Mouse (Mus musculus): Measurements from ENCODE around the gene Ank2. TPM values are rescaled to one million over a fixed set of nuclear protein-coding genes. Genes with fewer than 3 reads are reported as not detected.

Gene Ank2
- polyA plus RNA-seq, 1 experiment, result 0.75 TPM

DNA sequence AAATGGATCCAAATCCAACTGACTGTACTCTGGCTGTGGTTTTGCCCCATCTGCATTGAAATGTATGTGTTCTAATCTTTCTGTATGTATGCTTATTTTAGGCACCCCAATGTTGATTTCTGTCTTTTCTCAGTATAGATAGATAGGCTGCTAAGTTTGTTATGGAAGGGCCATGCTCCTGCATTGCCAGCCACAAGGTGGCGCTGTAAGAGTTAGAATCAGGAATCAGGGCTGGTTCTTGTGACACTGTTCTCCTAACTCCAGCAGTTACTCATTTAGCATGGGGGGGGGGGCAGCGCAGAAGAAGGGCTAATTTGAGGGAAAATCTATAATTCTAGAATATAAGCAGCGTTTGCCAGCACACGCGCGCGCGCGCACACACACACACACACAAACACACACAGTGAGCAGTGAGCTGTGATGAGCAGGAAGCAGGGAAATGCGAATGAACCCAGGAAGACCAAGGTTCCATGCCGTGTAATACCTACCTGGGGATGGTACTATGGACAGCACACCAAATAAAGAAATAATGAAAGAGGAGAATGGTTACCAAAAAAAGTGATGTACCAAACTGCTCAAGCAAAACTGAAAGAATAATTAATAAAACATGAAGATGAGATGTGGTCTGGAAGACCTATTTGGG is 520.3 kb downstream of the Ank2 start:
- no peaks in the 10 kb centered on the region for H3K4me1 ChIP-seq (ENCODE audit: control insufficient read depth, insufficient read depth, low read length)
- no peak overlapping the region for H3K4me3 ChIP-seq (ENCODE audit: insufficient read depth, low read length)
- TF ChIP-seq CTCF (IDR thresholded peaks at IDR 0.05; ENCODE audit: low read depth, low read length), result peak; percentile 54
- no peak for TF ChIP-seq POLR2A (IDR thresholded peaks at IDR 0.05; ENCODE audit: borderline replicate concordance, low read depth, low read length)
- no peak overlapping the region for H3K27ac ChIP-seq (ENCODE audit: insufficient read depth, low read depth, low read length)

DNA sequence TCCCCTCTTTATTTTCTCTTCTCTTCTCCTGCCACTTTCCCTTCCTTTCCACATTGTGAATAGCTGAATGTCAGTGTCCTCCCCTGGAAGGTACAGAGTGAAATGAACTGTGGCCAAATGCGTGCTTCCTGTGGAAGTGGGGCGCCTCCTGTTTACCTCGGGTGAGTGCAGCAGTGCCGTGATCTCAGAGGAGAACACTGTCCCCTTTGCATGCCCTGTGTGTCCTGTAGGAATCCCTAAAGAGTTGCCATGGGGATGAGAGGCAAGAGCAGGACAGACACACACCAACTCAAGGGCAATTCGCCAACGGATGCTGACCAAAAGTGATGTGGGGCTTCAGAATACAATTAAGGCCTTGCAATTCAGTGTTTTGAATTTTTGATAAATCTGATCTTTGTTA is 521.8 kb downstream of the Ank2 start:
- H3K4me3 ChIP-seq (ENCODE audit: insufficient read depth, low read length), result no peak overlapping the region
- no peaks in the 10 kb centered on the region for H3K4me1 ChIP-seq (ENCODE audit: control insufficient read depth, insufficient read depth, low read length)
- H3K27ac ChIP-seq (ENCODE audit: insufficient read depth, low read depth, low read length), result no peak overlapping the region
- TF ChIP-seq CTCF (IDR thresholded peaks at IDR 0.05; ENCODE audit: low read depth, low read length) (no peak), POLR2A (IDR thresholded peaks at IDR 0.05; ENCODE audit: borderline replicate concordance, low read depth, low read length) (no peak)

DNA sequence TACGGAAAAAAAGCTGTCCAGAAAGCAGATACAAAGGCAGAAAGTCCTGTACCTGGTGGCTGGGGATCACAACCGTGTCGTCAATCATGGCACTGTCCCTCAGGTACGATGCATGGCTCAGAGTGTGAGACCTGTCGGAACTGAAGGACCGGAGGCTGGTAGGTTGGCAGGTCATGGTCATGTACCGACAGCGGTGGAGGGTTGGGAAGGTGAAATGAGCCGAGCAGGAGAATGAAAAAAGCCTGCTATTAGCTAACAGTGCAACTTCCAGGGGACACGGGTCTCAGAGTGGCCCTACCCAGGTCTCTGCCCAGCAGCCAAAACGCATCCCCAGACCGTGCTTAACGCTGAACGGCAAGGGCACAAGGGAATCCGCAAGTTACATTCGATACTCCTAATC is 522.4 kb downstream of the Ank2 start:
- no peak for TF ChIP-seq CTCF (IDR thresholded peaks at IDR 0.05; ENCODE audit: low read depth, low read length)
- TF ChIP-seq POLR2A (IDR thresholded peaks at IDR 0.05; ENCODE audit: borderline replicate concordance, low read depth, low read length), result no peak
- H3K4me1 ChIP-seq (ENCODE audit: control insufficient read depth, insufficient read depth, low read length), result no peaks in the 10 kb centered on the region
- H3K4me3 ChIP-seq (ENCODE audit: insufficient read depth, low read length), result no peak overlapping the region
- no peak overlapping the region for H3K27ac ChIP-seq (ENCODE audit: insufficient read depth, low read depth, low read length)

DNA sequence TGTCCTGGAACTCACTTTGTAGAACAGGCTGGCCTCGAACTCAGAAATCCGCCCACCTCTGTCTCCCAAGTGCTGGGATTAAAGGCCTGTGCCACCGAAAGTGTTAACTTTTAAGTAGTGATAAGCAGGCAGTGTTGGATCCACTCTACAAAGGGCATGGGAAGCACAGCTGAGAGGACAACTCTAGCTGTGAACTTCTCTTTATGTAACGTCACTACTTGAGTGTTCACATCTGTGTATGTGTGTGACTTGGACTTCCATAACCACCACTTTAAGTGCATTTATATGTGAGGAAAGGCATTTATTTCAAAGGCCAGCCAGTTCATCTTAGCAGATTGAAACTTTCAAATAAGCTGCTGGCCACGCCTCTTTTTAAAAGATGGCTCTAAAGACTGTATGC is 523.7 kb downstream of the Ank2 start:
- H3K27ac ChIP-seq (ENCODE audit: insufficient read depth, low read depth, low read length), result no peak overlapping the region
- 0 out of 2 replicates have a peak, but pooled peaks cover 2% of the 10 kb centered on the region for H3K4me1 ChIP-seq (ENCODE audit: control insufficient read depth, insufficient read depth, low read length)
- no peak overlapping the region for H3K4me3 ChIP-seq (ENCODE audit: insufficient read depth, low read length)
- TF ChIP-seq POLR2A (IDR thresholded peaks at IDR 0.05; ENCODE audit: borderline replicate concordance, low read depth, low read length), result no peak
- no peak for TF ChIP-seq CTCF (IDR thresholded peaks at IDR 0.05; ENCODE audit: low read depth, low read length)

DNA sequence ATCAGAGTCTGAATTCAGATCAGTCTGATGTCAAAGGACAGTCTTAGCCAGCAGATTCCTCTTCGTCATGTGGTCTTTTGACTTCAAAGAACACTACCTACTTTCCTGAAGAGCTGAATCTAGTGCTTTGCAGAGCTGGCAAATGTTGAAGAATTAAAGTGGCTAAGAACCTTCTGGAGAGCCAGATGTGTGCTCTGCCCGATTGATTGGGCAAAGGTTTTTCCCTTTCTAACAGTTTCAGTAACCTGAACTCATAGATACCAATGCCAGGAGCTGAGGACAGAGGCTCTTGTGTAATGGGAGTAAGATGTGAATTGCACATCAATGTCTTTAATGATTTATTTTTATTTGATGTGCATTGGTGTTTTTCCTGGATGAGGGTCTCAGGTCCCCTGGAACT is 525.6 kb downstream of the Ank2 start:
- no peak overlapping the region for H3K27ac ChIP-seq (ENCODE audit: insufficient read depth, low read depth, low read length)
- TF ChIP-seq POLR2A (IDR thresholded peaks at IDR 0.05; ENCODE audit: borderline replicate concordance, low read depth, low read length) (no peak), CTCF (IDR thresholded peaks at IDR 0.05; ENCODE audit: low read depth, low read length) (no peak)

DNA sequence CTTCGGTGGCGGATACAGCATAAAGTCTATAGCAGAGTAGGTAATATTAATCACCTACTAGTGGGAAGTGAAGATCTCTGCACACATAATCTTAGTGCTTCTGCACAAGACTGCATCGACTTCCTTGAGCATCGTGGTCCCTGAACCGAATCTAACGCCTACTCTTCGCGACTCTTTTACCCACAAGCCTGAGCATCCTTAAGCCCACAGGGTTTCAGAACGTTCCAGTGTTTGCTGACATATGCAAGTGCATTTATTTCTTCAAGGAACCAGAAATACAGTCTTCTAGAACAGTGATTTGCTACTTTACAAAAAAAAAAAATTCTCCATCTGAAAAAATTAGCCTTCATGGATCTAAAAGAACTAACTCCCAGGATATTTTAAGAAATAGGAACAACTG is 527.6 kb downstream of the Ank2 start:
- no peak overlapping the region for H3K27ac ChIP-seq (ENCODE audit: insufficient read depth, low read depth, low read length)
- TF ChIP-seq POLR2A (IDR thresholded peaks at IDR 0.05; ENCODE audit: borderline replicate concordance, low read depth, low read length) (no peak), CTCF (IDR thresholded peaks at IDR 0.05; ENCODE audit: low read depth, low read length) (no peak)
- no peak overlapping the region for H3K4me3 ChIP-seq (ENCODE audit: insufficient read depth, low read length)
- H3K4me1 ChIP-seq (ENCODE audit: control insufficient read depth, insufficient read depth, low read length), result peaks cover 2% of the 10 kb centered on the region; the same call in 1 of the 2 replicates

More for the DNA sequence above, 525.6 kb downstream of the Ank2 start:
- no peak overlapping the region for H3K4me3 ChIP-seq (ENCODE audit: insufficient read depth, low read length)
- peaks cover 2% of the 10 kb centered on the region; the same call in 1 of the 2 replicates for H3K4me1 ChIP-seq (ENCODE audit: control insufficient read depth, insufficient read depth, low read length)

DNA sequence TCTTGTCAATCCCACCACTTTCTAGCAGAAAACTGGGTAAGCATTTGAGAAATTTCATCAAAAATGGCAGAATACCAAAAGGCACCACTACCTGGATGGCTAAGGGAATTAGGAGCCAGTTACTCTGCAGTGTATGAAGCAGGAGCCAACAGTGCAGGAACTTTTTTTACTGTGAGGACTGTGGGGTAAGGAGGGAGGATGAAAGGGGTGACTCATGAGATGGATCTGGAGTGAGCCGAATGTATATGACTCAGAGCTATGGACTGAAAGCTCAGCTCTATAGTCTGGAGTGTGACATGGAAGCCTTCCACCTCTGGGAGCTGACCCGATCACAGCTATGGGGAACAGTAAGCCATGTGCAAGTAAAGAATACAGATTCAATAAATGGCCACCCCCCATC is 530.4 kb downstream of the Ank2 start:
- peaks cover 2% of the 10 kb centered on the region; the same call in 1 of the 2 replicates for H3K4me1 ChIP-seq (ENCODE audit: control insufficient read depth, insufficient read depth, low read length)
- no peak overlapping the region for H3K4me3 ChIP-seq (ENCODE audit: insufficient read depth, low read length)
- H3K27ac ChIP-seq (ENCODE audit: insufficient read depth, low read depth, low read length), result no peak overlapping the region
- TF ChIP-seq POLR2A (IDR thresholded peaks at IDR 0.05; ENCODE audit: borderline replicate concordance, low read depth, low read length) (no peak), CTCF (IDR thresholded peaks at IDR 0.05; ENCODE audit: low read depth, low read length) (no peak)

DNA sequence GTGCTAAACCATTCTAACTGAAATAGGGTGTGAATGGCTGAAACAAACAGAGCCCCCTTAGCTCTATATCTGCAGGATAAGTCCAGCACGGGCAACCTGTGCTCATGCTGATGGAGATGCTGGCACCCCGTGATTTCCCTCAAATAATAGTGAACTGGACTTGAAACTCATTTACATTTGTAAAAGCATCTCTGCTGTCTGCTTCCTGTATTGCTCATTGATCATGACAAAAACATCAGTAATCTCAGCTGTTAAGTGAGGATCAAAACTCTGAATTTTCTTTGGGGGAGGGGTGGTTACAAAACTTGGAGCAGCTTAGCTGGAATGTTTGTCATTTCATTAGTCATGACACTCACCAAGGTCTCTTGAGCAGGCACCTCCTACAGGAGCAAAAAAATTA is 533.4 kb downstream of the Ank2 start:
- TF ChIP-seq CTCF (IDR thresholded peaks at IDR 0.05; ENCODE audit: low read depth, low read length), result no peak
- TF ChIP-seq POLR2A (IDR thresholded peaks at IDR 0.05; ENCODE audit: borderline replicate concordance, low read depth, low read length), result no peak
- Histone ChIP-seq H3K4me1 (ENCODE audit: control insufficient read depth, insufficient read depth, low read length) (no peaks in the 10 kb centered on the region; the same call in 1 of the 2 replicates), H3K4me3 (ENCODE audit: insufficient read depth, low read length) (no peak overlapping the region), H3K27ac (ENCODE audit: insufficient read depth, low read depth, low read length) (no peak overlapping the region)

DNA sequence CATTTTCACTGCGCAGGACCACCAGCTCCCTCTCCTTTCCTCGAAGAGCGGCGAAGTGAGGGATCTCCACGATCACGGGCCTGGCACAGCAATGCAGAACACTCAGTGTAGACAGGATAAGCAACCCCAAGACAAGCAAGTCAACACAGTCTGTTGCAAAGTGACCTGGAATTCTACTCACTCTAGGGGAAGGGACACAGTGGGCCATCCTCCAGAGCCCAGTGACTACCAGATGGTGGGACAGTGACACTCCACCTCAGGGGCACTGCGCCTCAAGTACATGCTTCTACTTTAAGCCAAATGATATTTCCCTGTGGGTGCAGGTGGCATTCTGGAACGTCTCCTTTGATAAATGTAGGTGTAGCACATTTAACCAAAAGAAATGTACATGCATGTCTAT is 536.8 kb downstream of the Ank2 start:
- Histone ChIP-seq H3K27ac (ENCODE audit: insufficient read depth, low read depth, low read length) (no peak overlapping the region), H3K4me1 (ENCODE audit: control insufficient read depth, insufficient read depth, low read length) (no peaks in the 10 kb centered on the region), H3K4me3 (ENCODE audit: insufficient read depth, low read length) (no peak overlapping the region)
- TF ChIP-seq CTCF (IDR thresholded peaks at IDR 0.05; ENCODE audit: low read depth, low read length) (no peak), POLR2A (IDR thresholded peaks at IDR 0.05; ENCODE audit: borderline replicate concordance, low read depth, low read length) (no peak)

DNA sequence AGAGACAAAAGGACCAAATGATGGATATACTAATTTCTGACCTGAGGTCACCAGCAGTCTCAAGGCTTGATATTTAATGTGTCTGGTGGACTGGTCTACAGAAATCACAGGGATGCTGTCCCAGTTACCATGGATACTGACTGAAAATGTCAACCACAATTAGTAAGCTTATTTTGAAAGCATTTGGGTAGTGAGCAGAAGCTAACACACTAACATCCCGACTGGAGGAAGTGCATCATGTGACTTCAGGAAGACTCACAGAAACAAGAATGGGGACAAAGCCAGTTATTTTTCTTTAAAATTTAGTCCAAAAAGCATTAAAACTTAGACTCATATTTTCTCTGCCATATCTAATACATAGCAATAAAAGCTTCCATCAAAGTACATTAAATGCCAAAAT is 546.5 kb downstream of the Ank2 start:
- H3K4me1 ChIP-seq (ENCODE audit: control insufficient read depth, insufficient read depth, low read length), result peaks cover 10% of the 10 kb centered on the region
- H3K4me3 ChIP-seq (ENCODE audit: insufficient read depth, low read length), result no peak overlapping the region
- no peak overlapping the region for H3K27ac ChIP-seq (ENCODE audit: insufficient read depth, low read depth, low read length)
- TF ChIP-seq CTCF (IDR thresholded peaks at IDR 0.05; ENCODE audit: low read depth, low read length), result no peak
- TF ChIP-seq POLR2A (IDR thresholded peaks at IDR 0.05; ENCODE audit: borderline replicate concordance, low read depth, low read length), result no peak
